Mouse (Mus musculus) liver, embryonic 15.5 days (tissue): ENCODE measurements around the gene Uhrf1. TPM values are rescaled to one million over a fixed set of nuclear protein-coding genes. Genes with fewer than 3 reads are reported as not detected.
"Not testable (repeated sequence)": the region's sequence is repeated elsewhere in the genome, so short reads cannot be mapped to it uniquely, and the experiment has no call there.

ENCODE experiments used
- ATAC-seq: fragments of 200-750 bp; cut with Nextera tagmentation; 2 replicates; pipeline ENCODE4 v1.8.0; 2017; ENCODE audit warnings: moderate number of reproducible peaks, mild to moderate bottlenecking, moderate library complexity; ENCODE audit not compliant: insufficient read depth
- H3K27ac ChIP-seq: fragments of 300-500 bp; sonication (generic); replicated peaks from 2 replicates; pipeline ENCODE4 v1.5.1; 2015; ENCODE audit warnings: mild to moderate bottlenecking, inconsistent platforms
- H3K27me3 ChIP-seq: fragments of 300-500 bp; sonication (generic); 2 replicates; pipeline ENCODE4 v1.6.1; 2015; ENCODE audit warnings: mild to moderate bottlenecking, inconsistent platforms
- H3K36me3 ChIP-seq: fragments of 300-500 bp; sonication (generic); replicated peaks from 2 replicates; pipeline ENCODE4 v1.6.1; 2015; ENCODE audit warnings: moderate library complexity, mild to moderate bottlenecking, inconsistent platforms
- H3K4me1 ChIP-seq: fragments of 300-500 bp; sonication (generic); replicated peaks from 2 replicates; pipeline ENCODE4 v1.6.1; 2015; ENCODE audit warnings: inconsistent platforms
- H3K4me2 ChIP-seq: fragments of 300-500 bp; sonication (generic); 2 replicates; pipeline ENCODE4 v1.6.1; 2015; ENCODE audit warnings: moderate library complexity, mild to moderate bottlenecking, inconsistent platforms
- H3K4me3 ChIP-seq: fragments of 300-500 bp; sonication (generic); replicated peaks from 2 replicates; pipeline ENCODE4 v1.5.1; 2015; ENCODE audit warnings: mild to moderate bottlenecking, inconsistent platforms
- H3K9ac ChIP-seq: fragments of 300-500 bp; sonication (generic); 2 replicates; pipeline ENCODE4 v1.6.1; 2015; ENCODE audit warnings: moderate library complexity, mild to moderate bottlenecking, inconsistent platforms
- H3K9me3 ChIP-seq: fragments of 300-500 bp; sonication (generic); replicated peaks from 2 replicates; pipeline ENCODE4 v1.6.1; 2016; ENCODE audit warnings: inconsistent platforms
- WGBS: fragments of 180-500 bp; shearing (Covaris S2); methylation state at CpG from one replicate; pipeline ENCODE4 v1.1.7; 2015; ENCODE audit warnings: mixed read lengths; ENCODE audit not compliant: insufficient replicate concordance; 5-methylcytosine and 5-hydroxymethylcytosine counted together
- polyA plus RNA-seq: library from polyadenylated mRNA; unstranded; fragments of >200 nt; fragmentation: Nextera tagmentation; extraction: Ambion mirVana; gene quantifications from 2 replicates; pipeline ENCODE4 v1.2.1, GENCODE M21; 2015

Gene Uhrf1
- 96.8 and 109 TPM in 2 replicates for polyA plus RNA-seq

- Histone ChIP-seq H3K27ac (peak within 1 kb of the TSS; percentile 95), H3K36me3 (peaks cover 36% of the 10 kb centered on the region), H3K4me2 (peak within 1 kb of the TSS; percentile 99), H3K27me3 (no peaks in the 10 kb centered on the region), H3K4me1 (peaks cover 60% of the 10 kb centered on the region), H3K9ac (peak within 1 kb of the TSS; percentile 81), H3K9me3 (no peaks in the 10 kb centered on the region), H3K4me3 (peak within 1 kb of the TSS; percentile 83)
- WGBS = under 1% methylated on average over 43 of the region's 43 CpGs
- peak; percentile 80 for ATAC-seq
Observed at GRCm38 (mm10) chr17:56303160-56303846, at the start of gene Uhrf1. Uhrf1 (plus strand) TSS chr17:56303321.

DNA sequence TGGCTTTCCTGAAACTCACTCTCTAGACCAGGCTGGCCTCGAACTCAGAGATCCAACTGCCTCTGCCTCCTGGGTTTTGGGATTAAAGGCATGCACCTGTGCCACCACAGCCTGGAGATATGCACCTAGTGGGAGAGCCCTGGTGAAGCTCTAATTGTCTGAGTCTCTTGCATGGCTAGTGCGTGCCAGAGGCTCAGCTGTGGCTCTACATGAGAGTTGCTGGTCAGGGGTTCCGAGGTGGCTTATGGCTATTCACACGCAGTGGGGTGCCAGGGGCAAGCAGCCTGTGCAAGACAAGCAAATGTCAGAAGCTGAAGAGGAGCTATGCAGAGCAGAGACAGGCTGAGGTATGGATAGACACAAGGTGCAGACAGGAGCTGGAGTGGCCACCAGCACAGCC is 48.4 kb upstream of the Uhrf1 start:
- ATAC-seq = no peak
- 74% methylated on average over 4 of the region's 4 CpGs for WGBS
- H3K36me3 ChIP-seq = peaks cover 20% of the 10 kb centered on the region
- no peaks in the 10 kb centered on the region for H3K9me3 ChIP-seq
- H3K9ac ChIP-seq = no peak overlapping the region
- peaks cover 40% of the 10 kb centered on the region for H3K4me1 ChIP-seq
- no peak overlapping the region for H3K4me3 ChIP-seq
- no peaks in the 10 kb centered on the region for H3K27me3 ChIP-seq
- no peak overlapping the region for H3K27ac ChIP-seq
- H3K4me2 ChIP-seq = no peak overlapping the region

DNA sequence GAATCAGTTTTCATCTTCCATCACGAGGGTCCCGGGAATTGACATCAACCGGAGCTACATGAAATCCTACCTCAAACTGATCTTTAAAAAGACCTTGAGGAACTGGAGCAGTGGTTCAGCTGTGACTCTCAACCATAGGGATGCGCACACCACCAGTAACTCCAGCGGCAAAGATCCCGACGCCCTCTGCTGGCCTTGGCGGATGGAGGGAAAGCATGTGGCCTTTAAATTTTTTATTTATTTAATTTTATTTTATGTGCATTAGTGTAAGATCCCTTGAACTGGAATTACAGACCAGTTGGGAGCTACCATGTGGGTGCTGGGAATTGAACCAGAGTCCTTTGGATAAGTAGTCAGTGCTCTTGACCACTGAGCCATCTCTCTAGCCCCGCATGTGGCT is 47.7 kb upstream of the Uhrf1 start:
- peak overlapping the region; percentile 55 for H3K27ac ChIP-seq
- no peaks in the 10 kb centered on the region for H3K9me3 ChIP-seq
- 16% methylated on average over 9 of the region's 9 CpGs for WGBS
- peak overlapping the region; percentile 74; the same call in 1 of the 2 replicates for H3K4me3 ChIP-seq
- H3K36me3 ChIP-seq = peaks cover 28% of the 10 kb centered on the region
- no peaks in the 10 kb centered on the region for H3K27me3 ChIP-seq
- H3K9ac ChIP-seq = no peak overlapping the region
- H3K4me1 ChIP-seq = peaks cover 47% of the 10 kb centered on the region
- H3K4me2 ChIP-seq = peak overlapping the region; percentile 96
- ATAC-seq = no peak

- Histone ChIP-seq H3K4me3 (peak overlapping the region; percentile 74), H3K4me2 (peak overlapping the region; percentile 96), H3K9ac (peak overlapping the region; percentile 71), H3K27ac (peak overlapping the region; percentile 95), H3K27me3 (no peaks in the 10 kb centered on the region), H3K4me1 (peaks cover 51% of the 10 kb centered on the region), H3K9me3 (no peaks in the 10 kb centered on the region), H3K36me3 (peaks cover 32% of the 10 kb centered on the region)
- ATAC-seq = peak; percentile 88
- under 1% methylated on average over 32 of the region's 32 CpGs for WGBS
Observed at GRCm38 (mm10) chr17:56255863-56256238, 47.3 kb upstream of the Uhrf1 start.

DNA sequence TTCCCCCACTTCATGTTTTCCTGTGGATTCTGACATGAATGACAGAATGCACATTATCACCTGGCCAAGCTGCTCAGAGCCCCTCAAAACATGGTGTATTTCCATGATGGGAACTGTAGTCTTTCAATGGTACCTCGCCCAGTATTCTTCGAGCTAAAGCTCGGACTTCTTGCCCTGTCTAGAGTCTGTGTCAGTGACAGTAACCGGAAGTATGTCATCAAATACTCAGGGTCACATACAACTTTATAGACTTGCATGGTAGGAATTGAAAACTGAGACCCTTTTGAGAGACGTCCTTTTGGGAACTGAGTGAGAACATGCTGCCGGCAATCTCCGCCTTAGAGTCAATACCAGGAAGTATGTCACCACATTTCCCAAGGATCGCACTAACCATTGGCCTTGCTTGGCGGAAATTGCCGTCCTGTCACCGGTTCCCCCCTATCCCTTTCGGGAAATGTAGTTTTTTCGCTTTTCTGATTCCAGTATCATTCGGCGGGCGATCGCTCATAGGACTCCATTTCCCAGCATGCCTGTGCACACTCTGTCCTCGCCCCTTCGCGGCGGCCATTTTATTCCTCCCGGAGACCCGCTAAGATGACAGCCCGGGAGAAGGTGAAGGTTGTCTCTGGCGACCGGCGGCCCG is 46.8 kb upstream of the Uhrf1 start, which contains the start of gene Fem1a:
Fem1a (plus strand) TSS at position 572 of the 643 bp plus-strand sequence.
- ATAC-seq = peak; percentile 92
- H3K9ac ChIP-seq = peak within 1 kb of the TSS; percentile 71
- peak within 1 kb of the TSS; percentile 96 for H3K4me2 ChIP-seq
- H3K36me3 ChIP-seq = peaks cover 37% of the 10 kb centered on the region
- peaks cover 52% of the 10 kb centered on the region for H3K4me1 ChIP-seq
- no peaks in the 10 kb centered on the region for H3K27me3 ChIP-seq
- H3K27ac ChIP-seq = peak within 1 kb of the TSS; percentile 95
- WGBS = under 1% methylated on average over 28 of the region's 28 CpGs
- H3K9me3 ChIP-seq = no peaks in the 10 kb centered on the region
- peak within 1 kb of the TSS; percentile 74 for H3K4me3 ChIP-seq

GRCm38 (mm10) chr17:56257181-56257894 is 45.8 kb upstream of the Uhrf1 start:
- Histone ChIP-seq H3K4me3 (peak overlapping the region; percentile 74), H3K27me3 (no peaks in the 10 kb centered on the region), H3K36me3 (peaks cover 47% of the 10 kb centered on the region), H3K27ac (peak overlapping the region; percentile 82), H3K9me3 (no peaks in the 10 kb centered on the region), H3K4me1 (peaks cover 52% of the 10 kb centered on the region), H3K9ac (peak overlapping the region; percentile 71), H3K4me2 (peak overlapping the region; percentile 96)
- ATAC-seq = no peak
- 5% methylated on average over 58 of the region's 58 CpGs for WGBS

DNA sequence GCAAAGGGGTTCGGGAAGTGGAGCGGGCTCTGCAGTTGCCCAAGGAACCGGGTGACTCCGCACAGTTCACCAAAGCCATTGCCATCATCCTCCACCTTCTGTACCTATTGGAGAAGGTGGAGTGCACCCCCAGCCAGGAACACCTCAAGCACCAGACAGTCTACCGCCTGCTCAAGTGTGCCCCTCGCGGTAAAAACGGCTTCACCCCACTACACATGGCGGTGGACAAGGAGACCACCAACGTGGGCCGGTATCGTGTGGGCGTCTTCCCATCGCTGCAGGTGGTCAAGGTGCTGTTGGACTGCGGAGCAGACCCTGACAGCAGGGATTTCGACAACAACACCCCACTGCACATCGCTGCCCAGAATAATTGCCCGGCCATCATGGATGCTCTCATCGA is 44.9 kb upstream of the Uhrf1 start:
- 83% methylated on average over 19 of the region's 19 CpGs for WGBS
- not testable (repeated sequence) for H3K27me3 ChIP-seq
- peak overlapping the region; percentile 96 for H3K4me2 ChIP-seq

GRCm38 (mm10) chr17:56258812-56259211 is 44.3 kb upstream of the Uhrf1 start:
- H3K36me3 ChIP-seq = peaks cover 56% of the 10 kb centered on the region
- H3K9me3 ChIP-seq, ATAC-seq, H3K27ac ChIP-seq, H3K27me3 ChIP-seq, H3K9ac ChIP-seq: not testable (repeated sequence)
- H3K4me1 ChIP-seq = peaks cover 57% of the 10 kb centered on the region
- H3K4me3 ChIP-seq = 0 out of 2 replicates have a peak overlapping the region, but pooled peaks have one; percentile 5
- WGBS = 56% methylated on average over 2 of the region's 2 CpGs
- peak overlapping the region; percentile 96 for H3K4me2 ChIP-seq

More for the DNA sequence above, 44.9 kb upstream of the Uhrf1 start:
- H3K36me3 ChIP-seq = peaks cover 56% of the 10 kb centered on the region
- ATAC-seq, H3K9ac ChIP-seq, H3K9me3 ChIP-seq, H3K27ac ChIP-seq: not testable (repeated sequence)
- peak overlapping the region; percentile 74 for H3K4me3 ChIP-seq
- peaks cover 56% of the 10 kb centered on the region for H3K4me1 ChIP-seq

- peaks cover 56% of the 10 kb centered on the region for H3K36me3 ChIP-seq
Observed at GRCm38 (mm10) chr17:56259301-56260037, 43.7 kb upstream of the Uhrf1 start.

GRCm38 (mm10) chr17:56261166-56261565 is 42.0 kb upstream of the Uhrf1 start:
- 59% methylated on average over 3 of the region's 3 CpGs for WGBS
- H3K9ac ChIP-seq = no peak overlapping the region
- H3K27me3 ChIP-seq = no peaks in the 10 kb centered on the region
- no peak overlapping the region for H3K27ac ChIP-seq
- no peak overlapping the region for H3K4me3 ChIP-seq
- ATAC-seq = no peak
- peaks cover 61% of the 10 kb centered on the region for H3K4me1 ChIP-seq
- H3K36me3 ChIP-seq = peaks cover 56% of the 10 kb centered on the region
- no peaks in the 10 kb centered on the region for H3K9me3 ChIP-seq
- H3K4me2 ChIP-seq = no peak overlapping the region

More at GRCm38 (mm10) chr17:56259301-56260037, 43.7 kb upstream of the Uhrf1 start:
- H3K27ac ChIP-seq = no peak overlapping the region
- no peak for ATAC-seq
- H3K9ac ChIP-seq = no peak overlapping the region
- H3K4me3 ChIP-seq = no peak overlapping the region
- WGBS = 72% methylated on average over 10 of the region's 10 CpGs
- H3K4me1 ChIP-seq = peaks cover 61% of the 10 kb centered on the region
- peak overlapping the region; percentile 96 for H3K4me2 ChIP-seq
- H3K9me3 ChIP-seq = no peaks in the 10 kb centered on the region
- H3K27me3 ChIP-seq = no peaks in the 10 kb centered on the region
